Mouse (Mus musculus) olfactory bulb, adult 2 months (tissue): ENCODE data around the gene Nfatc2. TPM values are rescaled to one million over a fixed set of nuclear protein-coding genes. Genes with fewer than 3 reads are reported as not detected.

Experiments used
- H3K27ac ChIP-seq: fragments of 200-500 bp; 2 replicates; pipeline ENCODE4 v1.5.1; 2012; ENCODE audit warnings: low read depth, low read length; ENCODE audit not compliant: insufficient read depth
- H3K4me1 ChIP-seq: fragments of 200-500 bp; 2 replicates; pipeline ENCODE4 v1.6.1; 2012; ENCODE audit warnings: low read length; ENCODE audit not compliant: control insufficient read depth, insufficient read depth
- H3K4me3 ChIP-seq: fragments of 200-500 bp; 2 replicates; pipeline ENCODE4 v1.5.1; 2012; ENCODE audit warnings: mild to moderate bottlenecking, low read depth, low read length, moderate library complexity; ENCODE audit not compliant: insufficient read depth
- CTCF ChIP-seq: fragments of 200-500 bp; IDR thresholded peaks from 2 replicates; pipeline ENCODE4 v1.5.1; 2012; ENCODE audit warnings: low read depth, mild to moderate bottlenecking, low read length, moderate library complexity; ENCODE audit not compliant: insufficient read depth
- POLR2A ChIP-seq: fragments of 200-500 bp; IDR thresholded peaks from 2 replicates; pipeline ENCODE4 v1.6.1; 2012; ENCODE audit warnings: mild to moderate bottlenecking, low read depth, low read length, moderate library complexity; ENCODE audit not compliant: insufficient read depth
- WGBS: fragments of 180-500 bp; shearing (Covaris S2); methylation state at CpG from one replicate; pipeline ENCODE4 v1.1.7; 2018; 5-methylcytosine and 5-hydroxymethylcytosine counted together
- polyA plus RNA-seq: library from polyadenylated mRNA; stranded (reverse); fragments of >200 nt; gene quantifications from 2 replicates; pipeline ENCODE4 v1.2.4, GENCODE M21; 2012; ENCODE audit warnings: low replicate concordance; ENCODE audit not compliant: missing spikeins, insufficient read depth, insufficient read length

The Nfatc2 gene
- polyA plus RNA-seq, 1 experiment = not detected

GRCm38 (mm10) chr2:168628787-168629186 lies 27.3 kb upstream of the Nfatc2 start:
- TF ChIP-seq POLR2A = no peak
- TF ChIP-seq CTCF = peak; percentile 97

GRCm38 (mm10) chr2:168627829-168628770 lies 26.6 kb upstream of the Nfatc2 start:
- H3K4me1 ChIP-seq = peaks cover 7% of the 10 kb centered on the region
- H3K27ac ChIP-seq = no peak overlapping the region
- no peak for TF ChIP-seq POLR2A
- no peak for TF ChIP-seq CTCF
- 51% methylated on average over 20 of the region's 20 CpGs for WGBS
- H3K4me3 ChIP-seq = no peak overlapping the region

More at GRCm38 (mm10) chr2:168628787-168629186, 27.3 kb upstream of the Nfatc2 start:
- no peak overlapping the region for H3K4me3 ChIP-seq
- peaks cover 7% of the 10 kb centered on the region for H3K4me1 ChIP-seq
- 13% methylated on average over 8 of the region's 8 CpGs for WGBS
- H3K27ac ChIP-seq = no peak overlapping the region

GRCm38 (mm10) chr2:168626385-168626784 lies 24.9 kb upstream of the Nfatc2 start:
- WGBS = 75% methylated on average over 9 of the region's 9 CpGs
- Histone ChIP-seq H3K4me3 (no peak overlapping the region), H3K4me1 (peaks cover 7% of the 10 kb centered on the region), H3K27ac (no peak overlapping the region)
- TF ChIP-seq CTCF (no peak), POLR2A (no peak)

GRCm38 (mm10) chr2:168625091-168625490 lies 23.6 kb upstream of the Nfatc2 start:
- H3K4me1 ChIP-seq = peaks cover 7% of the 10 kb centered on the region
- 82% methylated on average over 4 of the region's 4 CpGs for WGBS
- H3K27ac ChIP-seq = no peak overlapping the region
- H3K4me3 ChIP-seq = no peak overlapping the region
- TF ChIP-seq POLR2A (no peak), CTCF (no peak)

- TF ChIP-seq POLR2A (no peak), CTCF (no peak)
- no peak overlapping the region for H3K4me3 ChIP-seq
- H3K4me1 ChIP-seq = no peaks in the 10 kb centered on the region; the same call in 1 of the 2 replicates
- no peak overlapping the region for H3K27ac ChIP-seq
- WGBS = 74% methylated on average over 11 of the region's 11 CpGs
Measured at GRCm38 (mm10) chr2:168621111-168621802, 19.8 kb upstream of the Nfatc2 start.

- 88% methylated on average over 15 of the region's 15 CpGs for WGBS
- H3K4me1 ChIP-seq = peaks cover 6% of the 10 kb centered on the region; the same call in 1 of the 2 replicates
- no peak overlapping the region for H3K27ac ChIP-seq
- H3K4me3 ChIP-seq = no peak overlapping the region
- TF ChIP-seq POLR2A (no peak), CTCF (no peak)
Measured at GRCm38 (mm10) chr2:168618205-168618717, 16.8 kb upstream of the Nfatc2 start.

GRCm38 (mm10) chr2:168615160-168615559 lies 13.7 kb upstream of the Nfatc2 start:
- TF ChIP-seq POLR2A (no peak), CTCF (no peak)
- H3K4me3 ChIP-seq = no peak overlapping the region
- no peak overlapping the region for H3K27ac ChIP-seq
- peaks cover 12% of the 10 kb centered on the region for H3K4me1 ChIP-seq
- 91% methylated on average over 3 of the region's 3 CpGs for WGBS

- H3K4me3 ChIP-seq = no peak overlapping the region
- H3K4me1 ChIP-seq = peaks cover 16% of the 10 kb centered on the region
- H3K27ac ChIP-seq = no peak overlapping the region
- no peak for TF ChIP-seq CTCF
- no peak for TF ChIP-seq POLR2A
- 86% methylated on average over 18 of the region's 18 CpGs for whole genome bisulfite sequencing
Measured at GRCm38 (mm10) chr2:168614170-168614872, 12.9 kb upstream of the Nfatc2 start.
